Mouse (Mus musculus): ENCODE data around the gene Pebp1. TPM values are rescaled to one million over a fixed set of nuclear protein-coding genes. Genes with fewer than 3 reads are reported as not detected.

The Pebp1 gene
- polyA plus RNA-seq, 1 experiment = 3,275 TPM

GRCm38 (mm10) chr5:117258276-117258675 is 29.1 kb downstream of the Pebp1 start:
- H3K27ac ChIP-seq (ENCODE audit: control insufficient read depth, insufficient read depth, low read depth, low read length) = no peak overlapping the region
- no peak overlapping the region for H3K4me3 ChIP-seq (ENCODE audit: control insufficient read depth, low read depth, low read length)
- no peaks in the 10 kb centered on the region for H3K27me3 ChIP-seq (ENCODE audit: control insufficient read depth, insufficient read depth, low read length)
- no peaks in the 10 kb centered on the region for H3K36me3 ChIP-seq (ENCODE audit: control insufficient read depth, insufficient read depth, low read length)
- TF ChIP-seq POLR2A (IDR thresholded peaks at IDR 0.05; ENCODE audit: control insufficient read depth, low read depth, low read length) (no peak), CTCF (IDR thresholded peaks at IDR 0.05; ENCODE audit: control insufficient read depth, insufficient read depth, insufficient replicate concordance, low read depth, low read length) (no peak)
- no peaks in the 10 kb centered on the region for H3K4me1 ChIP-seq (ENCODE audit: control insufficient read depth, insufficient read depth, low read length)

GRCm38 (mm10) chr5:117251763-117252162 is 35.7 kb downstream of the Pebp1 start:
- Histone ChIP-seq H3K36me3 (ENCODE audit: control insufficient read depth, insufficient read depth, low read length) (no peaks in the 10 kb centered on the region), H3K4me3 (ENCODE audit: control insufficient read depth, low read depth, low read length) (no peak overlapping the region), H3K27me3 (ENCODE audit: control insufficient read depth, insufficient read depth, low read length) (no peaks in the 10 kb centered on the region), H3K4me1 (ENCODE audit: control insufficient read depth, insufficient read depth, low read length) (no peaks in the 10 kb centered on the region), H3K27ac (ENCODE audit: control insufficient read depth, insufficient read depth, low read depth, low read length) (no peak overlapping the region)
- no peak for TF ChIP-seq POLR2A (IDR thresholded peaks at IDR 0.05; ENCODE audit: control insufficient read depth, low read depth, low read length)

GRCm38 (mm10) chr5:117250796-117251195 is 36.6 kb downstream of the Pebp1 start:
- Histone ChIP-seq H3K27me3 (ENCODE audit: control insufficient read depth, insufficient read depth, low read length) (no peaks in the 10 kb centered on the region), H3K36me3 (ENCODE audit: control insufficient read depth, insufficient read depth, low read length) (no peaks in the 10 kb centered on the region), H3K27ac (ENCODE audit: control insufficient read depth, insufficient read depth, low read depth, low read length) (no peak overlapping the region), H3K4me3 (ENCODE audit: control insufficient read depth, low read depth, low read length) (no peak overlapping the region), H3K4me1 (ENCODE audit: control insufficient read depth, insufficient read depth, low read length) (no peaks in the 10 kb centered on the region)
- TF ChIP-seq CTCF (IDR thresholded peaks at IDR 0.05; ENCODE audit: control insufficient read depth, insufficient read depth, insufficient replicate concordance, low read depth, low read length) = no peak

- peaks cover 7% of the 10 kb centered on the region; the same call in 1 of the 2 replicates for H3K4me1 ChIP-seq (ENCODE audit: control insufficient read depth, insufficient read depth, low read length)
- TF ChIP-seq CTCF (IDR thresholded peaks at IDR 0.05; ENCODE audit: control insufficient read depth, insufficient read depth, insufficient replicate concordance, low read depth, low read length) = no peak
- no peak for TF ChIP-seq POLR2A (IDR thresholded peaks at IDR 0.05; ENCODE audit: control insufficient read depth, low read depth, low read length)
- H3K27ac ChIP-seq (ENCODE audit: control insufficient read depth, insufficient read depth, low read depth, low read length) = no peak overlapping the region
- H3K4me3 ChIP-seq (ENCODE audit: control insufficient read depth, low read depth, low read length) = no peak overlapping the region
- no peaks in the 10 kb centered on the region for H3K27me3 ChIP-seq (ENCODE audit: control insufficient read depth, insufficient read depth, low read length)
- H3K36me3 ChIP-seq (ENCODE audit: control insufficient read depth, insufficient read depth, low read length) = no peaks in the 10 kb centered on the region
Measured at GRCm38 (mm10) chr5:117248351-117248750, 39.1 kb downstream of the Pebp1 start.

GRCm38 (mm10) chr5:117245170-117245569 is 42.3 kb downstream of the Pebp1 start:
- Histone ChIP-seq H3K4me1 (ENCODE audit: control insufficient read depth, insufficient read depth, low read length) (peaks cover 10% of the 10 kb centered on the region), H3K27me3 (ENCODE audit: control insufficient read depth, insufficient read depth, low read length) (no peaks in the 10 kb centered on the region), H3K27ac (ENCODE audit: control insufficient read depth, insufficient read depth, low read depth, low read length) (no peak overlapping the region), H3K4me3 (ENCODE audit: control insufficient read depth, low read depth, low read length) (no peak overlapping the region), H3K36me3 (ENCODE audit: control insufficient read depth, insufficient read depth, low read length) (no peaks in the 10 kb centered on the region)
- no peak for TF ChIP-seq CTCF (IDR thresholded peaks at IDR 0.05; ENCODE audit: control insufficient read depth, insufficient read depth, insufficient replicate concordance, low read depth, low read length)
- no peak for TF ChIP-seq POLR2A (IDR thresholded peaks at IDR 0.05; ENCODE audit: control insufficient read depth, low read depth, low read length)

GRCm38 (mm10) chr5:117242671-117243478 is 44.5 kb downstream of the Pebp1 start:
- H3K27ac ChIP-seq (ENCODE audit: control insufficient read depth, insufficient read depth, low read depth, low read length) = no peak overlapping the region
- H3K4me1 ChIP-seq (ENCODE audit: control insufficient read depth, insufficient read depth, low read length) = peaks cover 10% of the 10 kb centered on the region
- H3K27me3 ChIP-seq (ENCODE audit: control insufficient read depth, insufficient read depth, low read length) = no peaks in the 10 kb centered on the region
- no peak for TF ChIP-seq CTCF (IDR thresholded peaks at IDR 0.05; ENCODE audit: control insufficient read depth, insufficient read depth, insufficient replicate concordance, low read depth, low read length)
- TF ChIP-seq POLR2A (IDR thresholded peaks at IDR 0.05; ENCODE audit: control insufficient read depth, low read depth, low read length) = no peak
- no peak overlapping the region for H3K4me3 ChIP-seq (ENCODE audit: control insufficient read depth, low read depth, low read length)
- no peaks in the 10 kb centered on the region for H3K36me3 ChIP-seq (ENCODE audit: control insufficient read depth, insufficient read depth, low read length)

- peaks cover 10% of the 10 kb centered on the region for H3K4me1 ChIP-seq (ENCODE audit: control insufficient read depth, insufficient read depth, low read length)
- H3K27me3 ChIP-seq (ENCODE audit: control insufficient read depth, insufficient read depth, low read length) = no peaks in the 10 kb centered on the region
- no peaks in the 10 kb centered on the region for H3K36me3 ChIP-seq (ENCODE audit: control insufficient read depth, insufficient read depth, low read length)
- no peak overlapping the region for H3K27ac ChIP-seq (ENCODE audit: control insufficient read depth, insufficient read depth, low read depth, low read length)
- TF ChIP-seq POLR2A (IDR thresholded peaks at IDR 0.05; ENCODE audit: control insufficient read depth, low read depth, low read length) (no peak), CTCF (IDR thresholded peaks at IDR 0.05; ENCODE audit: control insufficient read depth, insufficient read depth, insufficient replicate concordance, low read depth, low read length) (no peak)
- no peak overlapping the region for H3K4me3 ChIP-seq (ENCODE audit: control insufficient read depth, low read depth, low read length)
Measured at GRCm38 (mm10) chr5:117241935-117242531, 45.4 kb downstream of the Pebp1 start.
